Mouse (Mus musculus) forebrain, embryonic 16.5 days (tissue): ENCODE results near the gene Ap1b1. TPM values are rescaled to one million over a fixed set of nuclear protein-coding genes. Genes with fewer than 3 reads are reported as not detected.

Experiments used
- ATAC-seq: fragments of 200-750 bp; cut with Nextera tagmentation; 2 replicates; pipeline ENCODE4 v1.8.0; 2017; ENCODE audit warnings: mild to moderate bottlenecking, moderate library complexity
- H3K27ac ChIP-seq: fragments of 300-500 bp; sonication (generic); 2 replicates; pipeline ENCODE4 v1.5.1; 2014; ENCODE audit warnings: low read length, control low read depth
- H3K27me3 ChIP-seq: fragments of 300-500 bp; sonication (generic); replicated peaks from 2 replicates; pipeline ENCODE4 v1.6.1; 2014; ENCODE audit warnings: low read length; ENCODE audit not compliant: control insufficient read depth, insufficient read depth
- H3K36me3 ChIP-seq: fragments of 300-500 bp; sonication (generic); 2 replicates; pipeline ENCODE4 v1.6.1; 2014; ENCODE audit not compliant: control insufficient read depth, insufficient read depth
- H3K4me1 ChIP-seq: fragments of 300-500 bp; sonication (generic); replicated peaks from 2 replicates; pipeline ENCODE4 v1.6.1; 2014; ENCODE audit warnings: low read length; ENCODE audit not compliant: control insufficient read depth, insufficient read depth
- H3K4me2 ChIP-seq: fragments of 300-500 bp; sonication (generic); 2 replicates; pipeline ENCODE4 v1.6.1; 2014; ENCODE audit warnings: mild to moderate bottlenecking, low read length, control low read depth
- H3K4me3 ChIP-seq: fragments of 300-500 bp; sonication (generic); replicated peaks from 2 replicates; pipeline ENCODE4 v1.5.1; 2014; ENCODE audit warnings: mild to moderate bottlenecking, low read length, control low read depth
- H3K9ac ChIP-seq: fragments of 300-500 bp; sonication (generic); replicated peaks from 2 replicates; pipeline ENCODE4 v1.6.1; 2014; ENCODE audit warnings: low read depth, low read length, control low read depth
- H3K9me3 ChIP-seq: fragments of 300-500 bp; sonication (generic); 2 replicates; pipeline ENCODE4 v1.6.1; 2016; ENCODE audit warnings: low read length; ENCODE audit not compliant: control insufficient read depth
- WGBS: fragments of 180-500 bp; shearing (Covaris S2); extraction: QIAGEN DNeasy Blood & Tissue Kit; methylation state at CpG from one replicate; pipeline ENCODE4 v1.1.7; 2014; 5-methylcytosine and 5-hydroxymethylcytosine counted together
- polyA plus RNA-seq: library from polyadenylated mRNA; unstranded; fragments of >200 nt; fragmentation: Nextera tagmentation; extraction: Ambion mirVana; gene quantifications from 2 replicates; pipeline ENCODE4 v1.2.1, GENCODE M21; 2015

The Ap1b1 gene
- polyA plus RNA-seq, 1 experiment from 2014 or later = 92.1 TPM

GRCm38 (mm10) chr11:5012213-5012715, 25.6 kb downstream of the Ap1b1 start:
- Histone ChIP-seq H3K27ac (no peak overlapping the region), H3K9me3 (no peaks in the 10 kb centered on the region), H3K9ac (no peak overlapping the region), H3K4me2 (no peak overlapping the region), H3K4me1 (no peaks in the 10 kb centered on the region), H3K4me3 (no peak overlapping the region), H3K36me3 (peaks cover 26% of the 10 kb centered on the region), H3K27me3 (no peaks in the 10 kb centered on the region)
- no peak for ATAC-seq
- 89% methylated on average over 5 of the region's 5 CpGs for WGBS

GRCm38 (mm10) chr11:5015720-5016119, 29.1 kb downstream of the Ap1b1 start:
- Histone ChIP-seq H3K27me3 (no peaks in the 10 kb centered on the region), H3K36me3 (peaks cover 44% of the 10 kb centered on the region), H3K4me1 (no peaks in the 10 kb centered on the region), H3K4me3 (no peak overlapping the region), H3K9me3 (no peaks in the 10 kb centered on the region), H3K9ac (no peak overlapping the region), H3K4me2 (no peak overlapping the region), H3K27ac (no peak overlapping the region)
- ATAC-seq = peak; percentile 57
- 67% methylated on average over 2 of the region's 2 CpGs for WGBS

- no peak overlapping the region for H3K4me2 ChIP-seq
- H3K9me3 ChIP-seq = no peaks in the 10 kb centered on the region
- H3K9ac ChIP-seq = no peak overlapping the region
- no peak for ATAC-seq
- 93% methylated on average over 5 of the region's 5 CpGs for WGBS
- no peaks in the 10 kb centered on the region for H3K4me1 ChIP-seq
- no peaks in the 10 kb centered on the region for H3K27me3 ChIP-seq
- H3K4me3 ChIP-seq = no peak overlapping the region
- no peak overlapping the region for H3K27ac ChIP-seq
- peaks cover 44% of the 10 kb centered on the region for H3K36me3 ChIP-seq
Observed at GRCm38 (mm10) chr11:5016286-5016685, 29.7 kb downstream of the Ap1b1 start.

- H3K9ac ChIP-seq = no peak overlapping the region
- no peak overlapping the region for H3K4me3 ChIP-seq
- no peaks in the 10 kb centered on the region for H3K9me3 ChIP-seq
- 62% methylated on average over 6 of the region's 6 CpGs for WGBS
- no peaks in the 10 kb centered on the region for H3K4me1 ChIP-seq
- no peak overlapping the region for H3K4me2 ChIP-seq
- H3K27me3 ChIP-seq = no peaks in the 10 kb centered on the region
- ATAC-seq = no peak
- peaks cover 44% of the 10 kb centered on the region for H3K36me3 ChIP-seq
- no peak overlapping the region for H3K27ac ChIP-seq
Observed at GRCm38 (mm10) chr11:5017506-5017905, 30.9 kb downstream of the Ap1b1 start.

- 100% methylated on average over 1 of the region's 1 CpGs for WGBS
Observed at GRCm38 (mm10) chr11:5025108-5025507, 38.5 kb downstream of the Ap1b1 start.

GRCm38 (mm10) chr11:5028228-5028627, 41.6 kb downstream of the Ap1b1 start:
- Histone ChIP-seq H3K9me3 (no peaks in the 10 kb centered on the region), H3K4me3 (no peak overlapping the region), H3K27me3 (no peaks in the 10 kb centered on the region), H3K4me2 (no peak overlapping the region), H3K9ac (no peak overlapping the region), H3K36me3 (peaks cover 46% of the 10 kb centered on the region), H3K27ac (no peak overlapping the region), H3K4me1 (no peaks in the 10 kb centered on the region)
- WGBS = 82% methylated on average over 7 of the region's 7 CpGs
- ATAC-seq = no peak

More at GRCm38 (mm10) chr11:5025108-5025507, 38.5 kb downstream of the Ap1b1 start:
- H3K27ac ChIP-seq = no peak overlapping the region
- H3K36me3 ChIP-seq = peaks cover 37% of the 10 kb centered on the region
- H3K27me3 ChIP-seq = no peaks in the 10 kb centered on the region
- no peaks in the 10 kb centered on the region for H3K9me3 ChIP-seq
- no peak overlapping the region for H3K4me3 ChIP-seq
- H3K4me2 ChIP-seq = no peak overlapping the region
- no peak for ATAC-seq
- H3K4me1 ChIP-seq = no peaks in the 10 kb centered on the region
- no peak overlapping the region for H3K9ac ChIP-seq

- H3K9ac ChIP-seq = no peak overlapping the region
- WGBS = 90% methylated on average over 10 of the region's 10 CpGs
- peaks cover 38% of the 10 kb centered on the region for H3K36me3 ChIP-seq
- no peak overlapping the region for H3K27ac ChIP-seq
- H3K4me2 ChIP-seq = no peak overlapping the region
- no peaks in the 10 kb centered on the region for H3K27me3 ChIP-seq
- H3K9me3 ChIP-seq = no peaks in the 10 kb centered on the region
- H3K4me3 ChIP-seq = no peak overlapping the region
- no peaks in the 10 kb centered on the region; the same call in 1 of the 2 replicates for H3K4me1 ChIP-seq
- ATAC-seq = no peak
Observed at GRCm38 (mm10) chr11:5032706-5033105, 46.1 kb downstream of the Ap1b1 start.

GRCm38 (mm10) chr11:5033136-5033535, 46.5 kb downstream of the Ap1b1 start:
- no peak overlapping the region for H3K4me2 ChIP-seq
- H3K4me1 ChIP-seq = no peaks in the 10 kb centered on the region; the same call in 1 of the 2 replicates
- H3K4me3 ChIP-seq = no peak overlapping the region
- H3K27ac ChIP-seq = no peak overlapping the region
- H3K27me3 ChIP-seq = no peaks in the 10 kb centered on the region
- 79% methylated on average over 3 of the region's 3 CpGs for WGBS
- no peak for ATAC-seq
- no peak overlapping the region for H3K9ac ChIP-seq
- H3K9me3 ChIP-seq = no peaks in the 10 kb centered on the region
- peaks cover 38% of the 10 kb centered on the region for H3K36me3 ChIP-seq

GRCm38 (mm10) chr11:5035421-5035820, 48.8 kb downstream of the Ap1b1 start:
- no peak for ATAC-seq
- peaks cover 40% of the 10 kb centered on the region for H3K36me3 ChIP-seq
- H3K9me3 ChIP-seq = no peaks in the 10 kb centered on the region
- no peak overlapping the region for H3K27ac ChIP-seq
- H3K4me1 ChIP-seq = no peaks in the 10 kb centered on the region; the same call in 1 of the 2 replicates
- H3K4me2 ChIP-seq = no peak overlapping the region
- H3K27me3 ChIP-seq = no peaks in the 10 kb centered on the region
- H3K4me3 ChIP-seq = no peak overlapping the region
- H3K9ac ChIP-seq = no peak overlapping the region
- 81% methylated on average over 4 of the region's 4 CpGs for WGBS
